Mouse (Mus musculus) hindbrain, embryonic 11.5 days (tissue): ENCODE measurements at regions not wholly inside any gene's neighbourhood (a gene's known extent, or its start where the extent isn't known, plus 50 kb on each side); places are given as distances from the start of the nearest gene placed in this dataset.

Experiments used
- ATAC-seq: fragments of 200-750 bp; cut with Nextera tagmentation; 2 replicates; pipeline ENCODE4 v1.8.0; 2017; ENCODE audit warnings: mild to moderate bottlenecking, moderate TSS enrichment, moderate library complexity; ENCODE audit not compliant: low FRiP score
- DNase-seq: peaks from one replicate; pipeline ENCODE4 v3.0.0-alpha.2; 2015; ENCODE audit warnings: low spot score
- H3K27ac ChIP-seq: fragments of 300-500 bp; sonication (generic); 2 replicates; pipeline ENCODE4 v1.5.1; 2014; ENCODE audit warnings: mild to moderate bottlenecking, low read depth, low read length
- H3K27me3 ChIP-seq: fragments of 300-500 bp; sonication (generic); 2 replicates; pipeline ENCODE4 v1.6.1; 2014; ENCODE audit warnings: mild to moderate bottlenecking, low read length, moderate library complexity, mixed read lengths; ENCODE audit not compliant: control insufficient read depth, insufficient read depth
- H3K36me3 ChIP-seq: fragments of 300-500 bp; sonication (generic); 2 replicates; pipeline ENCODE4 v1.6.1; 2014; ENCODE audit warnings: mild to moderate bottlenecking, low read length, moderate library complexity, mixed read lengths; ENCODE audit not compliant: control insufficient read depth, insufficient read depth
- H3K4me1 ChIP-seq: fragments of 300-500 bp; sonication (generic); replicated peaks from 2 replicates; pipeline ENCODE4 v1.6.1; 2014; ENCODE audit warnings: low read length, mixed read lengths; ENCODE audit not compliant: control insufficient read depth, insufficient read depth
- H3K4me2 ChIP-seq: fragments of 300-500 bp; sonication (generic); replicated peaks from 2 replicates; pipeline ENCODE4 v1.6.1; 2014; ENCODE audit warnings: mild to moderate bottlenecking, low read depth, low read length
- H3K4me3 ChIP-seq: fragments of 300-500 bp; sonication (generic); 2 replicates; pipeline ENCODE4 v1.5.1; 2014; ENCODE audit warnings: low read depth, low read length
- H3K9ac ChIP-seq: fragments of 300-500 bp; sonication (generic); 2 replicates; pipeline ENCODE4 v1.6.1; 2014; ENCODE audit warnings: low read depth, low read length
- H3K9me3 ChIP-seq: fragments of 300-500 bp; sonication (generic); 2 replicates; pipeline ENCODE4 v1.6.1; 2016; ENCODE audit warnings: low read length; ENCODE audit not compliant: control insufficient read depth
- WGBS: fragments of 180-500 bp; shearing (Covaris S2); extraction: QIAGEN DNeasy Blood & Tissue Kit; methylation state at CpG from one replicate; pipeline ENCODE4 v1.1.7; 2014; 5-methylcytosine and 5-hydroxymethylcytosine counted together

GRCm38 (mm10) chr4:106162551-106162950, 153.5 kb upstream of the Usp24 start:
- H3K4me1 ChIP-seq, result no peaks in the 10 kb centered on the region
- ATAC-seq, result no peak
- H3K4me3 ChIP-seq, result no peak overlapping the region
- H3K36me3 ChIP-seq, result no peaks in the 10 kb centered on the region
- no peaks in the 10 kb centered on the region for H3K9me3 ChIP-seq
- DNase-seq, result no peak
- WGBS, result 68% methylated on average over 1 of the region's 1 CpGs
- H3K27ac ChIP-seq, result no peak overlapping the region
- H3K4me2 ChIP-seq, result no peak overlapping the region
- no peaks in the 10 kb centered on the region for H3K27me3 ChIP-seq
- H3K9ac ChIP-seq, result no peak overlapping the region

- Histone ChIP-seq H3K4me1 (no peaks in the 10 kb centered on the region), H3K36me3 (no peaks in the 10 kb centered on the region), H3K4me3 (no peak overlapping the region), H3K27me3 (no peaks in the 10 kb centered on the region), H3K9me3 (no peaks in the 10 kb centered on the region), H3K4me2 (no peak overlapping the region), H3K9ac (no peak overlapping the region), H3K27ac (no peak overlapping the region)
- ATAC-seq (no peak), DNase-seq (no peak)
Measured at GRCm38 (mm10) chr4:106163220-106163619, 152.8 kb upstream of the Usp24 start.

- H3K9me3 ChIP-seq, result no peaks in the 10 kb centered on the region
- ATAC-seq (no peak), DNase-seq (no peak)
- WGBS, result 78% methylated on average over 4 of the region's 4 CpGs
- H3K4me3 ChIP-seq, result no peak overlapping the region
- H3K9ac ChIP-seq, result no peak overlapping the region
- H3K27ac ChIP-seq, result no peak overlapping the region
- no peaks in the 10 kb centered on the region for H3K27me3 ChIP-seq
- no peaks in the 10 kb centered on the region for H3K4me1 ChIP-seq
- no peaks in the 10 kb centered on the region for H3K36me3 ChIP-seq
- no peak overlapping the region for H3K4me2 ChIP-seq
Measured at GRCm38 (mm10) chr4:106167716-106168115, 148.3 kb upstream of the Usp24 start.

GRCm38 (mm10) chr4:106168741-106169140, 147.3 kb upstream of the Usp24 start:
- Histone ChIP-seq H3K4me3 (no peak overlapping the region), H3K27ac (no peak overlapping the region), H3K36me3 (no peaks in the 10 kb centered on the region), H3K27me3 (no peaks in the 10 kb centered on the region), H3K9ac (no peak overlapping the region), H3K4me2 (no peak overlapping the region), H3K4me1 (no peaks in the 10 kb centered on the region), H3K9me3 (no peaks in the 10 kb centered on the region)
- ATAC-seq (no peak), DNase-seq (no peak)
- 74% methylated on average over 6 of the region's 6 CpGs for WGBS

GRCm38 (mm10) chr4:106169466-106169865, 146.5 kb upstream of the Usp24 start:
- H3K9me3 ChIP-seq, result no peaks in the 10 kb centered on the region
- no peak overlapping the region for H3K4me2 ChIP-seq
- no peaks in the 10 kb centered on the region for H3K36me3 ChIP-seq
- H3K27ac ChIP-seq, result no peak overlapping the region
- no peaks in the 10 kb centered on the region for H3K27me3 ChIP-seq
- no peak overlapping the region for H3K9ac ChIP-seq
- ATAC-seq (no peak), DNase-seq (no peak)
- H3K4me3 ChIP-seq, result no peak overlapping the region
- no peaks in the 10 kb centered on the region for H3K4me1 ChIP-seq
- WGBS, result 97% methylated on average over 4 of the region's 4 CpGs

- 89% methylated on average over 8 of the region's 8 CpGs for WGBS
- no peaks in the 10 kb centered on the region for H3K27me3 ChIP-seq
- H3K27ac ChIP-seq, result no peak overlapping the region
- no peaks in the 10 kb centered on the region for H3K36me3 ChIP-seq
- H3K4me3 ChIP-seq, result no peak overlapping the region
- no peak overlapping the region for H3K9ac ChIP-seq
- DNase-seq (no peak), ATAC-seq (no peak)
- no peaks in the 10 kb centered on the region for H3K9me3 ChIP-seq
- no peaks in the 10 kb centered on the region for H3K4me1 ChIP-seq
- no peak overlapping the region for H3K4me2 ChIP-seq
Measured at GRCm38 (mm10) chr4:106170731-106171130, 145.3 kb upstream of the Usp24 start.

- 84% methylated on average over 5 of the region's 5 CpGs for WGBS
- no peak overlapping the region for H3K4me2 ChIP-seq
- H3K27ac ChIP-seq, result no peak overlapping the region
- H3K27me3 ChIP-seq, result no peaks in the 10 kb centered on the region
- H3K4me1 ChIP-seq, result no peaks in the 10 kb centered on the region
- H3K9ac ChIP-seq, result no peak overlapping the region
- no peak for DNase-seq
- H3K4me3 ChIP-seq, result no peak overlapping the region
- no peak for ATAC-seq
- H3K9me3 ChIP-seq, result no peaks in the 10 kb centered on the region
- H3K36me3 ChIP-seq, result no peaks in the 10 kb centered on the region
Measured at GRCm38 (mm10) chr4:106175352-106175751, 140.7 kb upstream of the Usp24 start.

- no peak overlapping the region for H3K27ac ChIP-seq
- no peaks in the 10 kb centered on the region for H3K27me3 ChIP-seq
- H3K4me1 ChIP-seq, result no peaks in the 10 kb centered on the region
- no peak for ATAC-seq
- H3K9me3 ChIP-seq, result no peaks in the 10 kb centered on the region
- 87% methylated on average over 13 of the region's 13 CpGs for WGBS
- no peaks in the 10 kb centered on the region for H3K36me3 ChIP-seq
- H3K9ac ChIP-seq, result no peak overlapping the region
- H3K4me2 ChIP-seq, result no peak overlapping the region
- no peak for DNase-seq
- H3K4me3 ChIP-seq, result no peak overlapping the region
Measured at GRCm38 (mm10) chr4:106185745-106186501, 130.1 kb upstream of the Usp24 start.

GRCm38 (mm10) chr4:106186684-106187083, 129.3 kb upstream of the Usp24 start:
- Histone ChIP-seq H3K9me3 (no peaks in the 10 kb centered on the region), H3K4me3 (no peak overlapping the region), H3K4me1 (no peaks in the 10 kb centered on the region), H3K27ac (no peak overlapping the region), H3K36me3 (no peaks in the 10 kb centered on the region), H3K9ac (no peak overlapping the region), H3K27me3 (no peaks in the 10 kb centered on the region), H3K4me2 (no peak overlapping the region)
- DNase-seq, result no peak
- 92% methylated on average over 7 of the region's 7 CpGs for WGBS
- ATAC-seq, result no peak
